Comparison of ENCODE assay signal across 15 mouse cellular contexts in the genomic region with DNA sequence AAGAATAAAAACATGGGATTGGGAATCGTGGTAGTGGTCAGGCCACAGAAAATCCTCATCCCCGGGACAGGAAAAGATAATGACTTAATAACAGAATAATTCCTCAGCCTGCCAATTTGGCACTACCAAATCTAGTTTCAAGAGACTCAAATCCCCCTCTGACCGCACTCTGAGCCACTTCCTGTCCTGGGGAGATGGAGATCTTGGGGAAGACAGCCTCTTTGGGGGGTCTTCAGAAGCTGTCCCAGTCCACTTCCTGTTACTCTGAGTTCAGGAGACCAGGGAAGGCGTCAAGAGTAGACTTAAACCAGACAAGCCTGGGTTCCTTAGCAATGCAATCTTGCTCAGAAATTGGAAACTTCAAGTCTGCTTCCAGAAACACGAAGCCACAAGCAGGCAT. TPM values are rescaled to one million over a fixed set of nuclear protein-coding genes. Genes with fewer than 3 reads are reported as not detected.
DNase-seq lines count a peak whose midpoint lies in the region; ATAC-seq and TF ChIP-seq lines count a peak whose summit lies in the region.
"Had no signal": no experiment of that assay in that cellular context is flagged by ENCODE, and none has a peak within 500 bp of the region (broad histone marks: within the 10 kb centered on the region; RNA-seq: fewer than 3 reads in every experiment).

No protein-coding gene starts in this region.

- no peaks in the 10 kb centered on the region for H3K36me3 ChIP-seq in heart, postnatal 0 days (replicated peaks; ENCODE audit: control insufficient read depth, insufficient read depth, low read length)
- H3K36me3 ChIP-seq in midbrain, embryonic 13.5 days = no peaks in the 10 kb centered on the region
- no peaks in the 10 kb centered on the region for H3K36me3 ChIP-seq in midbrain, postnatal 0 days (ENCODE audit: insufficient read depth, low read length)
- peaks cover 8% of the 10 kb centered on the region; the same call in 1 of the 2 replicates for H3K36me3 ChIP-seq in hindbrain, embryonic 13.5 days
- H3K36me3 ChIP-seq: limb, embryonic 15.5 days had no signal

- no peak for TF ChIP-seq CTCF in heart, postnatal 0 days (IDR thresholded peaks at IDR 0.05; ENCODE audit: low read depth)
- TF ChIP-seq CTCF in midbrain, postnatal 0 days (IDR thresholded peaks at IDR 0.05) = no peak

- H3K4me1 ChIP-seq in heart, postnatal 0 days (ENCODE audit: control insufficient read depth, insufficient read depth) = peaks cover 9% of the 10 kb centered on the region
- peaks cover 15% of the 10 kb centered on the region for H3K4me1 ChIP-seq in midbrain, embryonic 13.5 days (replicated peaks)
- no peaks in the 10 kb centered on the region for H3K4me1 ChIP-seq in midbrain, postnatal 0 days (ENCODE audit: insufficient read depth, low read length)
- H3K4me1 ChIP-seq in hindbrain, embryonic 13.5 days (replicated peaks) = peaks cover 18% of the 10 kb centered on the region
- H3K4me1 ChIP-seq: limb, embryonic 15.5 days had no signal

- no peaks in the 10 kb centered on the region for H3K9me3 ChIP-seq in heart, postnatal 0 days (replicated peaks; ENCODE audit: control insufficient read depth, low read length)
- no peaks in the 10 kb centered on the region for H3K9me3 ChIP-seq in midbrain, embryonic 13.5 days
- H3K9me3 ChIP-seq in midbrain, postnatal 0 days (ENCODE audit: low read length) = no peaks in the 10 kb centered on the region
- H3K9me3 ChIP-seq in hindbrain, embryonic 13.5 days = no peaks in the 10 kb centered on the region
- H3K9me3 ChIP-seq: limb, embryonic 15.5 days had no signal

- no peaks in the 10 kb centered on the region for H3K27me3 ChIP-seq in heart, postnatal 0 days (ENCODE audit: control insufficient read depth, insufficient read depth, low read length)
- no peaks in the 10 kb centered on the region for H3K27me3 ChIP-seq in midbrain, embryonic 13.5 days
- no peaks in the 10 kb centered on the region for H3K27me3 ChIP-seq in midbrain, postnatal 0 days (ENCODE audit: insufficient read depth, low read length)
- H3K27me3 ChIP-seq in hindbrain, embryonic 13.5 days = no peaks in the 10 kb centered on the region
- H3K27me3 ChIP-seq: limb, embryonic 15.5 days had no signal

- intact Hi-C loops in heart, postnatal 14 days (cut with DNase I) = loop anchor here (5.0 kb wide), 1 partner anchor 38 kb away; no protein-coding TSS in a partner anchor

- 55% methylated on average over 5 of the region's 5 CpGs for WGBS in heart, postnatal 0 days
- 92% methylated on average over 5 of the region's 5 CpGs for WGBS in midbrain, embryonic 13.5 days
- 86% methylated on average over 5 of the region's 5 CpGs for WGBS in midbrain, postnatal 0 days
- WGBS in hindbrain, embryonic 13.5 days = 73% methylated on average over 5 of the region's 5 CpGs

- DNase-seq in heart, postnatal 0 days (ENCODE audit: low spot score) = no peak
- DNase-seq in heart, postnatal 14 days = no peak
- DNase-seq in midbrain, postnatal 0 days (ENCODE audit: low spot score) = no peak
- peak; percentile 52 for DNase-seq in thymus, postnatal 14 days
- no peak for DNase-seq in embryo, embryonic 10 days (ENCODE audit: low spot score)
- no peak for DNase-seq in urinary bladder, postnatal 10 days (ENCODE audit: low spot score)
- DNase-seq: adrenal gland, adult 8-10 months; gastrocnemius, postnatal 10 days; kidney, adult 11 months; kidney, postnatal 4 days; retina, postnatal 1 day had no signal

- peak overlapping the region; percentile 40 for H3K27ac ChIP-seq in heart, postnatal 0 days (ENCODE audit: low read depth)
- 0 out of 2 replicates have a peak overlapping the region, but pooled peaks have one; percentile 41 for H3K27ac ChIP-seq in midbrain, embryonic 13.5 days
- H3K27ac ChIP-seq in midbrain, postnatal 0 days (ENCODE audit: low read depth, low read length) = no peak overlapping the region
- 0 out of 2 replicates have a peak overlapping the region, but pooled peaks have one; percentile 67 for H3K27ac ChIP-seq in hindbrain, embryonic 13.5 days
- H3K27ac ChIP-seq: limb, embryonic 15.5 days had no signal

- no peak for TF ChIP-seq EP300 in heart, postnatal 0 days (IDR thresholded peaks at IDR 0.05; ENCODE audit: low read depth)

- no peak overlapping the region for H3K4me2 ChIP-seq in heart, postnatal 0 days (ENCODE audit: low read depth, low read length)
- no peak overlapping the region for H3K4me2 ChIP-seq in midbrain, embryonic 13.5 days (replicated peaks)
- no peak overlapping the region for H3K4me2 ChIP-seq in midbrain, postnatal 0 days (ENCODE audit: low read depth, low read length, poor library complexity, severe bottlenecking)
- H3K4me2 ChIP-seq in hindbrain, embryonic 13.5 days = no peak overlapping the region
- H3K4me2 ChIP-seq: limb, embryonic 15.5 days had no signal

- ATAC-seq in heart, postnatal 0 days (ENCODE audit: insufficient read depth, low read depth) = no peak
- no peak for ATAC-seq in midbrain, embryonic 13.5 days
- ATAC-seq in midbrain, postnatal 0 days (ENCODE audit: low FRiP score) = no peak
- no peak for ATAC-seq in hindbrain, embryonic 13.5 days (ENCODE audit: low FRiP score)

- no peak overlapping the region for H3K4me3 ChIP-seq in heart, postnatal 0 days (ENCODE audit: low read depth, low read length)
- H3K4me3 ChIP-seq in midbrain, embryonic 13.5 days (replicated peaks) = no peak overlapping the region
- H3K4me3 ChIP-seq in midbrain, postnatal 0 days (ENCODE audit: low read depth, low read length) = no peak overlapping the region
- H3K4me3 ChIP-seq in hindbrain, embryonic 13.5 days = no peak overlapping the region
- H3K4me3 ChIP-seq: left cerebral cortex, adult 2 months; limb, embryonic 15.5 days had no signal

- H3K9ac ChIP-seq in heart, postnatal 0 days (replicated peaks; ENCODE audit: low read depth, low read length) = no peak overlapping the region
- H3K9ac ChIP-seq in midbrain, embryonic 13.5 days (replicated peaks) = no peak overlapping the region
- H3K9ac ChIP-seq in midbrain, postnatal 0 days (replicated peaks; ENCODE audit: low read length, poor library complexity, severe bottlenecking) = no peak overlapping the region
- no peak overlapping the region for H3K9ac ChIP-seq in hindbrain, embryonic 13.5 days
- H3K9ac ChIP-seq: limb, embryonic 15.5 days had no signal

RNA-seq across cellular contexts. Expression of gene Lyrm7, which starts 15.8 kb away (rescaled TPM):
- 4.5 and 6.3 TPM in 2 replicates for total RNA-seq in heart, postnatal 0 days (2014; rRNA removed; ENCODE audit: low replicate concordance)
- 19.2 and 20.2 TPM in 2 replicates for polyA plus RNA-seq in heart, postnatal 0 days (2015; fragmentation: Nextera tagmentation; extraction: Ambion mirVana)
- total RNA-seq in heart, postnatal 14 days (2021) = 10 to 100 TPM; 28.0 to 29.4 TPM
- polyA plus RNA-seq in midbrain, embryonic 13.5 days (2015; fragmentation: Nextera tagmentation; extraction: Ambion mirVana) = 7.1 and 11.2 TPM in 2 replicates
- total RNA-seq in midbrain, postnatal 0 days (2014; rRNA removed) = 3.2 and 5.2 TPM in 2 replicates
- polyA plus RNA-seq in midbrain, postnatal 0 days (2015; fragmentation: Nextera tagmentation; extraction: Ambion mirVana) = 7.9 and 8.8 TPM in 2 replicates
- polyA plus RNA-seq in hindbrain, embryonic 13.5 days (2015; fragmentation: Nextera tagmentation; extraction: Ambion mirVana) = 9.1 and 11.7 TPM in 2 replicates

RNA-seq across cellular contexts. Expression of gene Hint1, which starts 21.2 kb away (rescaled TPM):
- total RNA-seq in heart, postnatal 0 days (2014; rRNA removed; ENCODE audit: low replicate concordance) = 704 and 779 TPM in 2 replicates
- 923 and 965 TPM in 2 replicates for polyA plus RNA-seq in heart, postnatal 0 days (2015; fragmentation: Nextera tagmentation; extraction: Ambion mirVana)
- 100 to 1,000 TPM; 259 to 264 TPM for total RNA-seq in heart, postnatal 14 days (2021)
- 703 and 771 TPM in 2 replicates for polyA plus RNA-seq in midbrain, embryonic 13.5 days (2015; fragmentation: Nextera tagmentation; extraction: Ambion mirVana)
- 475 and 586 TPM in 2 replicates for total RNA-seq in midbrain, postnatal 0 days (2014; rRNA removed)
- 1,006 and 1,130 TPM in 2 replicates for polyA plus RNA-seq in midbrain, postnatal 0 days (2015; fragmentation: Nextera tagmentation; extraction: Ambion mirVana)
- polyA plus RNA-seq in hindbrain, embryonic 13.5 days (2015; fragmentation: Nextera tagmentation; extraction: Ambion mirVana) = 793 and 823 TPM in 2 replicates

RNA-seq across cellular contexts. Expression of gene Gpx3, which starts 57.3 kb away (rescaled TPM):
- 114 and 243 TPM in 2 replicates for total RNA-seq in heart, postnatal 0 days (2014; rRNA removed; ENCODE audit: low replicate concordance)
- 788 and 904 TPM in 2 replicates for polyA plus RNA-seq in heart, postnatal 0 days (2015; fragmentation: Nextera tagmentation; extraction: Ambion mirVana)
- 100 to 1,000 TPM in 1 of 2 experiments, 10 to 100 TPM in 1; 93.6 to 153 TPM for total RNA-seq in heart, postnatal 14 days (2021)
- polyA plus RNA-seq in midbrain, embryonic 13.5 days (2015; fragmentation: Nextera tagmentation; extraction: Ambion mirVana) = 19.6 and 21.4 TPM in 2 replicates
- 14.6 and 23.1 TPM in 2 replicates for total RNA-seq in midbrain, postnatal 0 days (2014; rRNA removed)
- polyA plus RNA-seq in midbrain, postnatal 0 days (2015; fragmentation: Nextera tagmentation; extraction: Ambion mirVana) = 69.3 and 70.3 TPM in 2 replicates
- 50.2 and 54.0 TPM in 2 replicates for polyA plus RNA-seq in hindbrain, embryonic 13.5 days (2015; fragmentation: Nextera tagmentation; extraction: Ambion mirVana)

RNA-seq across cellular contexts. Expression of gene Cdc42se2, which starts 57.5 kb away (rescaled TPM):
- 53.6 and 88.5 TPM in 2 replicates for total RNA-seq in heart, postnatal 0 days (2014; rRNA removed; ENCODE audit: low replicate concordance)
- 44.4 and 50.2 TPM in 2 replicates for polyA plus RNA-seq in heart, postnatal 0 days (2015; fragmentation: Nextera tagmentation; extraction: Ambion mirVana)
- 10 to 100 TPM; 28.8 to 28.9 TPM for total RNA-seq in heart, postnatal 14 days (2021)
- polyA plus RNA-seq in midbrain, embryonic 13.5 days (2015; fragmentation: Nextera tagmentation; extraction: Ambion mirVana) = 205 and 209 TPM in 2 replicates
- total RNA-seq in midbrain, postnatal 0 days (2014; rRNA removed) = 134 and 137 TPM in 2 replicates
- 130 and 134 TPM in 2 replicates for polyA plus RNA-seq in midbrain, postnatal 0 days (2015; fragmentation: Nextera tagmentation; extraction: Ambion mirVana)
- 162 and 164 TPM in 2 replicates for polyA plus RNA-seq in hindbrain, embryonic 13.5 days (2015; fragmentation: Nextera tagmentation; extraction: Ambion mirVana)

Comparison
In these comparisons a context has a peak if more than half of its experiments do, and no peak if none do; other contexts are left out.
1. RNA of gene Gpx3, which starts 57.3 kb away (polyA plus RNA-seq): 788 to 904 TPM in heart, postnatal 0 days; 69.3 to 70.3 TPM in midbrain, postnatal 0 days, 50.2 to 54.0 TPM in hindbrain, embryonic 13.5 days and 19.6 to 21.4 TPM in midbrain, embryonic 13.5 days; every median in the first group is over 10 times any median in the second.